Mouse (Mus musculus) limb, embryonic 10.5 days (tissue): ENCODE measurements around the gene Sdsl. TPM values are rescaled to one million over a fixed set of nuclear protein-coding genes. Genes with fewer than 3 reads are reported as not detected.
A peak's percentile ranks its signal among the peaks of the same experiment; 100 is the strongest.
"Not testable (repeated sequence)": the region's sequence is repeated elsewhere in the genome, so short reads cannot be mapped to it uniquely, and the experiment has no call there.

Experiments used
- DNase-seq: peaks from one replicate; pipeline ENCODE4 v3.0.0-alpha.2; 2017; ENCODE audit warnings: low spot score
- H3K27ac ChIP-seq: fragments of 300-500 bp; sonication (generic); 2 replicates; pipeline ENCODE4 v1.5.1; 2016; ENCODE audit warnings: mild to moderate bottlenecking
- H3K27me3 ChIP-seq: fragments of 300-500 bp; sonication (generic); 2 replicates; pipeline ENCODE4 v1.6.1; 2016; ENCODE audit warnings: low read depth, mild to moderate bottlenecking; ENCODE audit not compliant: poor library complexity, severe bottlenecking
- H3K36me3 ChIP-seq: fragments of 300-500 bp; sonication (generic); 2 replicates; pipeline ENCODE4 v1.6.1; 2016; ENCODE audit warnings: mild to moderate bottlenecking, moderate library complexity
- H3K4me1 ChIP-seq: fragments of 300-500 bp; sonication (generic); 2 replicates; pipeline ENCODE4 v1.6.1; 2016
- H3K4me3 ChIP-seq: fragments of 300-500 bp; sonication (generic); 2 replicates; pipeline ENCODE4 v1.5.1; 2016; ENCODE audit warnings: mild to moderate bottlenecking, moderate library complexity
- H3K9me3 ChIP-seq: fragments of 300-500 bp; sonication (generic); replicated peaks from 2 replicates; pipeline ENCODE4 v1.6.1; 2016; ENCODE audit warnings: mild to moderate bottlenecking
- WGBS: fragments of 180-500 bp; shearing (Covaris S2); methylation state at CpG from one replicate; pipeline ENCODE4 v1.1.7; 2016; 5-methylcytosine and 5-hydroxymethylcytosine counted together
- polyA plus RNA-seq: library from polyadenylated mRNA; unstranded; fragments of >200 nt; fragmentation: Nextera tagmentation; extraction: Ambion mirVana; gene quantifications from 2 replicates; pipeline ENCODE4 v1.2.1, GENCODE M21; 2016

Sdsl gene
- polyA plus RNA-seq, 1 experiment from 2014 or later: 5.6 TPM

GRCm38 (mm10) chr5:120505368-120505767, 32.8 kb upstream of the Sdsl start:
- Histone ChIP-seq H3K36me3 (no peaks in the 10 kb centered on the region), H3K4me1 (peaks cover 33% of the 10 kb centered on the region), H3K4me3 (no peak overlapping the region), H3K9me3 (no peaks in the 10 kb centered on the region), H3K27me3 (peaks cover 5% of the 10 kb centered on the region; the same call in 1 of the 2 replicates), H3K27ac (peak overlapping the region; percentile 54)
- 24% methylated on average over 16 of the region's 16 CpGs for WGBS
- DNase-seq: peak; percentile 89

- H3K27me3 ChIP-seq: peaks cover 5% of the 10 kb centered on the region; the same call in 1 of the 2 replicates
- H3K4me1 ChIP-seq: peaks cover 30% of the 10 kb centered on the region
- peak within 1 kb of the TSS; percentile 81 for H3K4me3 ChIP-seq
- peak within 1 kb of the TSS; percentile 84 for H3K27ac ChIP-seq
- H3K36me3 ChIP-seq: peaks cover 12% of the 10 kb centered on the region
- peak; percentile 99 for DNase-seq
- under 1% methylated on average over 48 of the region's 55 CpGs for WGBS
- no peaks in the 10 kb centered on the region for H3K9me3 ChIP-seq
Measured at GRCm38 (mm10) chr5:120503144-120503795, 30.7 kb upstream of the Sdsl start, which contains the start of gene Plbd2. Gene Plbd2, minus strand, starts transcription at chr5:120503625.

GRCm38 (mm10) chr5:120502675-120503143, 30.1 kb upstream of the Sdsl start:
- Histone ChIP-seq H3K9me3 (no peaks in the 10 kb centered on the region), H3K27me3 (peaks cover 5% of the 10 kb centered on the region; the same call in 1 of the 2 replicates), H3K27ac (peak overlapping the region; percentile 84), H3K4me3 (peak overlapping the region; percentile 81), H3K36me3 (peaks cover 17% of the 10 kb centered on the region), H3K4me1 (peaks cover 30% of the 10 kb centered on the region)
- WGBS: 12% methylated on average over 12 of the region's 12 CpGs
- no peak for DNase-seq

- Histone ChIP-seq H3K36me3 (peaks cover 22% of the 10 kb centered on the region), H3K27ac (peak overlapping the region; percentile 84; the same call in 1 of the 2 replicates), H3K27me3 (peaks cover 5% of the 10 kb centered on the region; the same call in 1 of the 2 replicates), H3K4me3 (peak overlapping the region; percentile 81), H3K9me3 (no peaks in the 10 kb centered on the region), H3K4me1 (peaks cover 30% of the 10 kb centered on the region)
- no peak for DNase-seq
- WGBS: 70% methylated on average over 9 of the region's 9 CpGs
Measured at GRCm38 (mm10) chr5:120502147-120502621, 29.6 kb upstream of the Sdsl start.

- not testable (repeated sequence) for H3K27ac ChIP-seq, H3K9me3 ChIP-seq, H3K27me3 ChIP-seq, H3K4me3 ChIP-seq, DNase-seq
- WGBS: 86% methylated on average over 9 of the region's 9 CpGs
- Histone ChIP-seq H3K36me3 (peaks cover 31% of the 10 kb centered on the region), H3K4me1 (peaks cover 26% of the 10 kb centered on the region)
Measured at GRCm38 (mm10) chr5:120500609-120501008, 28.0 kb upstream of the Sdsl start.

- H3K9me3 ChIP-seq: no peaks in the 10 kb centered on the region
- H3K4me3 ChIP-seq: no peak overlapping the region
- H3K27ac ChIP-seq: no peak overlapping the region
- peaks cover 5% of the 10 kb centered on the region; the same call in 1 of the 2 replicates for H3K27me3 ChIP-seq
- H3K4me1 ChIP-seq: peaks cover 21% of the 10 kb centered on the region
- peaks cover 40% of the 10 kb centered on the region for H3K36me3 ChIP-seq
- DNase-seq: no peak
- 85% methylated on average over 4 of the region's 4 CpGs for WGBS
Measured at GRCm38 (mm10) chr5:120499202-120499601, 26.6 kb upstream of the Sdsl start.

GRCm38 (mm10) chr5:120497071-120497470, 24.5 kb upstream of the Sdsl start:
- Histone ChIP-seq H3K36me3 (peaks cover 60% of the 10 kb centered on the region), H3K27me3 (no peaks in the 10 kb centered on the region), H3K9me3 (no peaks in the 10 kb centered on the region), H3K4me1 (peaks cover 8% of the 10 kb centered on the region), H3K4me3 (no peak overlapping the region), H3K27ac (no peak overlapping the region)
- DNase-seq: no peak
- 86% methylated on average over 3 of the region's 3 CpGs for WGBS

- Histone ChIP-seq H3K9me3 (no peaks in the 10 kb centered on the region), H3K27me3 (no peaks in the 10 kb centered on the region), H3K4me1 (no peaks in the 10 kb centered on the region), H3K4me3 (no peak overlapping the region), H3K27ac (peak overlapping the region; percentile 2; the same call in 1 of the 2 replicates), H3K36me3 (peaks cover 65% of the 10 kb centered on the region)
- no peak for DNase-seq
- 89% methylated on average over 13 of the region's 13 CpGs for WGBS
Measured at GRCm38 (mm10) chr5:120495703-120496226, 23.2 kb upstream of the Sdsl start.

- no peaks in the 10 kb centered on the region for H3K27me3 ChIP-seq
- peaks cover 70% of the 10 kb centered on the region for H3K36me3 ChIP-seq
- H3K9me3 ChIP-seq: no peaks in the 10 kb centered on the region
- H3K4me3 ChIP-seq: no peak overlapping the region
- WGBS: 84% methylated on average over 10 of the region's 10 CpGs
- peak overlapping the region; percentile 2; the same call in 1 of the 2 replicates for H3K27ac ChIP-seq
- no peak for DNase-seq
- H3K4me1 ChIP-seq: no peaks in the 10 kb centered on the region
Measured at GRCm38 (mm10) chr5:120495064-120495702, 22.6 kb upstream of the Sdsl start.

GRCm38 (mm10) chr5:120493873-120494395, 21.3 kb upstream of the Sdsl start:
- no peak overlapping the region for H3K27ac ChIP-seq
- no peak overlapping the region for H3K4me3 ChIP-seq
- no peaks in the 10 kb centered on the region for H3K27me3 ChIP-seq
- H3K36me3 ChIP-seq: peaks cover 69% of the 10 kb centered on the region
- WGBS: 87% methylated on average over 9 of the region's 9 CpGs
- DNase-seq: no peak
- H3K4me1 ChIP-seq: no peaks in the 10 kb centered on the region
- H3K9me3 ChIP-seq: no peaks in the 10 kb centered on the region

- no peaks in the 10 kb centered on the region for H3K9me3 ChIP-seq
- H3K27me3 ChIP-seq: no peaks in the 10 kb centered on the region
- 93% methylated on average over 6 of the region's 6 CpGs for WGBS
- H3K36me3 ChIP-seq: peaks cover 67% of the 10 kb centered on the region
- DNase-seq: no peak
- no peak overlapping the region for H3K4me3 ChIP-seq
- H3K27ac ChIP-seq: no peak overlapping the region
- no peaks in the 10 kb centered on the region for H3K4me1 ChIP-seq
Measured at GRCm38 (mm10) chr5:120493440-120493839, 20.8 kb upstream of the Sdsl start.

GRCm38 (mm10) chr5:120492437-120492836, 19.8 kb upstream of the Sdsl start:
- WGBS: 59% methylated on average over 11 of the region's 11 CpGs
- H3K4me3 ChIP-seq: no peak overlapping the region
- peaks cover 68% of the 10 kb centered on the region for H3K36me3 ChIP-seq
- H3K9me3 ChIP-seq: no peaks in the 10 kb centered on the region
- no peaks in the 10 kb centered on the region for H3K4me1 ChIP-seq
- no peak overlapping the region for H3K27ac ChIP-seq
- peak; percentile 56 for DNase-seq
- H3K27me3 ChIP-seq: no peaks in the 10 kb centered on the region
